29 mouse cellular contexts compared by ENCODE assay signal in genomic region chr19:60979581-60979980, GRCm38 (mm10).
"Had no signal": no experiment of that assay in that cellular context is flagged by ENCODE, and none has a peak within 500 bp of the region (broad histone marks: within the 10 kb centered on the region; RNA-seq: fewer than 3 reads in every experiment).

No protein-coding gene starts in this region.

- H3K36me3 ChIP-seq: heart, embryonic 10.5 days; heart, embryonic 13.5 days; heart, embryonic 15.5 days; hindbrain, embryonic 10.5 days; hindbrain, embryonic 12.5 days; intestine, embryonic 15.5 days; kidney, embryonic 15.5 days; limb, embryonic 13.5 days; limb, embryonic 15.5 days; liver, embryonic 13.5 days; liver, embryonic 15.5 days had no signal

- DNase-seq: gastrocnemius, adult 2 months; gastrocnemius, postnatal 14 days; gastrocnemius, postnatal 36 days; heart, adult 18-20 months; heart, postnatal 14 days; heart, postnatal 36 days; kidney, adult 18-20 months; kidney, adult 9 months; kidney, postnatal 14 days; kidney, postnatal 36 days; layer of hippocampus, adult 9-11 months; layer of hippocampus, postnatal 36 days; left cerebral cortex, postnatal 4 days; liver, embryonic 13.5 days had no signal

- H3K27me3 ChIP-seq: heart, embryonic 13.5 days; heart, embryonic 15.5 days; hindbrain, embryonic 12.5 days; intestine, embryonic 15.5 days; kidney, embryonic 15.5 days; limb, embryonic 13.5 days; limb, embryonic 15.5 days; liver, embryonic 13.5 days; liver, embryonic 15.5 days had no signal

- H3K9ac ChIP-seq: heart, embryonic 13.5 days; heart, embryonic 15.5 days; hindbrain, embryonic 12.5 days; hindbrain, embryonic 14.5 days; intestine, embryonic 15.5 days; kidney, embryonic 15.5 days; limb, embryonic 13.5 days; limb, embryonic 15.5 days; liver, embryonic 13.5 days; liver, embryonic 15.5 days had no signal

- H3K9me3 ChIP-seq: heart, embryonic 10.5 days; heart, embryonic 13.5 days; heart, embryonic 15.5 days; hindbrain, embryonic 10.5 days; hindbrain, embryonic 12.5 days; intestine, embryonic 15.5 days; kidney, embryonic 15.5 days; limb, embryonic 13.5 days; limb, embryonic 15.5 days; liver, embryonic 13.5 days; liver, embryonic 15.5 days had no signal

- H3K27ac ChIP-seq: gastrocnemius, adult 2 months; heart, embryonic 10.5 days; heart, embryonic 13.5 days; heart, embryonic 15.5 days; hindbrain, embryonic 10.5 days; hindbrain, embryonic 12.5 days; hindbrain, embryonic 14.5 days; intestine, embryonic 15.5 days; kidney, embryonic 15.5 days; kidney, postnatal 0 days; limb, embryonic 13.5 days; limb, embryonic 15.5 days; liver, embryonic 13.5 days; liver, embryonic 15.5 days had no signal

- H3K4me2 ChIP-seq: heart, embryonic 13.5 days; heart, embryonic 15.5 days; hindbrain, embryonic 12.5 days; hindbrain, embryonic 14.5 days; intestine, embryonic 15.5 days; kidney, embryonic 15.5 days; limb, embryonic 13.5 days; limb, embryonic 15.5 days; liver, embryonic 13.5 days; liver, embryonic 15.5 days had no signal

- ATAC-seq: hindbrain, embryonic 16.5 days; inflammation-experienced regulatory T-cells, adult 6 months; intestine, embryonic 15.5 days; intestine, postnatal 0 days had no signal

- H3K4me1 ChIP-seq: heart, embryonic 10.5 days; heart, embryonic 13.5 days; heart, embryonic 15.5 days; hindbrain, embryonic 10.5 days; hindbrain, embryonic 12.5 days; intestine, embryonic 15.5 days; kidney, embryonic 15.5 days; limb, embryonic 13.5 days; limb, embryonic 15.5 days; liver, embryonic 13.5 days; liver, embryonic 15.5 days had no signal

- H3K4me3 ChIP-seq: gastrocnemius, adult 2 months; heart, embryonic 10.5 days; heart, embryonic 13.5 days; heart, embryonic 15.5 days; hindbrain, embryonic 10.5 days; hindbrain, embryonic 12.5 days; intestine, embryonic 15.5 days; kidney, embryonic 15.5 days; limb, embryonic 13.5 days; limb, embryonic 15.5 days; liver, embryonic 13.5 days; liver, embryonic 15.5 days had no signal
